Mouse (Mus musculus) common myeloid progenitor, adult 5-6 weeks (primary cell): Measurements from ENCODE around the gene Nat8f1. TPM values are rescaled to one million over a fixed set of nuclear protein-coding genes. Genes with fewer than 3 reads are reported as not detected.
A peak's percentile ranks its signal among the peaks of the same experiment; 100 is the strongest.
"Not testable (repeated sequence)": the region's sequence is repeated elsewhere in the genome, so short reads cannot be mapped to it uniquely, and the experiment has no call there.

Experiments used
- ATAC-seq: replicated peaks from 2 replicates; pipeline ENCODE4 v1.8.0; 2016; ENCODE audit warnings: low read depth, mild to moderate bottlenecking, moderate TSS enrichment, inconsistent platforms; ENCODE audit not compliant: poor library complexity, severe bottlenecking
- total RNA-seq: library from RNA; stranded (forward); fragments of 200-1000, 187-1606 nt; gene quantifications from 2 replicates; pipeline ENCODE4 v1.2.3, GENCODE M21; 2017

The Nat8f1 gene
- total RNA-seq, result 4.1 and 4.9 TPM in 2 replicates

GRCm38 (mm10) chr6:85915539-85916513 lies at the start of gene Nat8f1:
Gene Nat8f1 (minus strand): TSS chr6:85915687.
- peak; percentile 88 for ATAC-seq

GRCm38 (mm10) chr6:85961101-85962091 lies 45.9 kb upstream of the Nat8f1 start, which contains the start of gene Dusp11:
Gene Dusp11 (minus strand): TSS chr6:85961667.
- peak; percentile 94 for ATAC-seq

- no peak for ATAC-seq
Observed at GRCm38 (mm10) chr6:85957581-85957980, 42.1 kb upstream of the Nat8f1 start.

GRCm38 (mm10) chr6:85948549-85948948 lies 33.1 kb upstream of the Nat8f1 start:
- no peak for ATAC-seq

GRCm38 (mm10) chr6:85942469-85942868 lies 27.0 kb upstream of the Nat8f1 start:
- no peak for ATAC-seq

- no peak for ATAC-seq
Observed at GRCm38 (mm10) chr6:85938701-85939100, 23.2 kb upstream of the Nat8f1 start.

- peak; percentile 95 for ATAC-seq
Observed at GRCm38 (mm10) chr6:85936508-85937465, 21.3 kb upstream of the Nat8f1 start.

- ATAC-seq, result no peak
Observed at GRCm38 (mm10) chr6:85935646-85936045, 20.2 kb upstream of the Nat8f1 start.

- ATAC-seq, result no peak
Observed at GRCm38 (mm10) chr6:85934047-85934446, 18.6 kb upstream of the Nat8f1 start.

GRCm38 (mm10) chr6:85929312-85929711 lies 13.8 kb upstream of the Nat8f1 start:
- ATAC-seq, result no peak

- no peak for ATAC-seq
Observed at GRCm38 (mm10) chr6:85927476-85928464, 12.3 kb upstream of the Nat8f1 start.

GRCm38 (mm10) chr6:85926709-85927108 lies 11.2 kb upstream of the Nat8f1 start:
- no peak for ATAC-seq

GRCm38 (mm10) chr6:85923643-85924042 lies 8.2 kb upstream of the Nat8f1 start:
- no peak for ATAC-seq

GRCm38 (mm10) chr6:85919401-85919800 lies 3.9 kb upstream of the Nat8f1 start:
- no peak for ATAC-seq

- not testable (repeated sequence) for ATAC-seq
Observed at GRCm38 (mm10) chr6:85918341-85918740, 2.9 kb upstream of the Nat8f1 start.

GRCm38 (mm10) chr6:85916596-85916995 lies 1.1 kb upstream of the Nat8f1 start:
- ATAC-seq, result no peak

GRCm38 (mm10) chr6:85915141-85915538 lies 347 bp downstream of the Nat8f1 start:
- peak; percentile 17; the same call in 1 of the 2 replicates for ATAC-seq

- ATAC-seq, result no peak
Observed at GRCm38 (mm10) chr6:85911587-85911986, 3.9 kb downstream of the Nat8f1 start, which contains the start of gene Tprkb. Gene Tprkb (plus strand): TSS chr6:85911865.
